Mouse (Mus musculus) limb, embryonic 15.5 days (tissue): Measurements from ENCODE around the gene Rpl37. TPM values are rescaled to one million over a fixed set of nuclear protein-coding genes. Genes with fewer than 3 reads are reported as not detected.
"Not testable (repeated sequence)": the region's sequence is repeated elsewhere in the genome, so short reads cannot be mapped to it uniquely, and the experiment has no call there.

Experiments
- ATAC-seq: fragments of 200-750 bp; cut with Nextera tagmentation; 2 replicates; pipeline ENCODE4 v1.8.0; 2017; ENCODE audit warnings: low read depth, moderate TSS enrichment; ENCODE audit not compliant: insufficient number of reproducible peaks, low FRiP score, low TSS enrichment
- H3K27ac ChIP-seq: fragments of 300-500 bp; sonication (generic); 2 replicates; pipeline ENCODE4 v1.5.1; 2015; ENCODE audit warnings: moderate library complexity, mild to moderate bottlenecking, inconsistent platforms
- H3K27me3 ChIP-seq: fragments of 300-500 bp; sonication (generic); 2 replicates; pipeline ENCODE4 v1.6.1; 2015; ENCODE audit warnings: inconsistent platforms
- H3K36me3 ChIP-seq: fragments of 300-500 bp; sonication (generic); 2 replicates; pipeline ENCODE4 v1.6.1; 2015; ENCODE audit warnings: inconsistent platforms
- H3K4me1 ChIP-seq: fragments of 300-500 bp; sonication (generic); 2 replicates; pipeline ENCODE4 v1.6.1; 2015; ENCODE audit warnings: inconsistent platforms
- H3K4me2 ChIP-seq: fragments of 300-500 bp; sonication (generic); 2 replicates; pipeline ENCODE4 v1.6.1; 2015; ENCODE audit warnings: mild to moderate bottlenecking, inconsistent platforms
- H3K4me3 ChIP-seq: fragments of 300-500 bp; sonication (generic); 2 replicates; pipeline ENCODE4 v1.5.1; 2015; ENCODE audit warnings: mild to moderate bottlenecking, inconsistent platforms
- H3K9ac ChIP-seq: fragments of 300-500 bp; sonication (generic); 2 replicates; pipeline ENCODE4 v1.6.1; 2015; ENCODE audit warnings: inconsistent platforms
- H3K9me3 ChIP-seq: fragments of 300-500 bp; sonication (generic); 2 replicates; pipeline ENCODE4 v1.6.1; 2016; ENCODE audit warnings: inconsistent platforms
- WGBS: fragments of 180-500 bp; shearing (Covaris S2); methylation state at CpG from one replicate; pipeline ENCODE4 v1.1.7; 2015; 5-methylcytosine and 5-hydroxymethylcytosine counted together
- polyA plus RNA-seq: library from polyadenylated mRNA; unstranded; fragments of >200 nt; fragmentation: Nextera tagmentation; extraction: Ambion mirVana; gene quantifications from 2 replicates; pipeline ENCODE4 v1.2.1, GENCODE M21; 2015

The Rpl37 gene
- polyA plus RNA-seq, 1 experiment from 2014 or later = 621 TPM

GRCm38 (mm10) chr15:5128176-5128940 is 11.9 kb downstream of the Rpl37 start:
- no peak overlapping the region for H3K27ac ChIP-seq
- H3K9ac ChIP-seq = no peak overlapping the region
- no peak overlapping the region for H3K4me3 ChIP-seq
- WGBS = 50% methylated on average over 5 of the region's 5 CpGs
- no peaks in the 10 kb centered on the region for H3K4me1 ChIP-seq
- H3K9me3 ChIP-seq = no peaks in the 10 kb centered on the region
- ATAC-seq = no peak
- H3K27me3 ChIP-seq = no peaks in the 10 kb centered on the region
- H3K36me3 ChIP-seq = peaks cover 9% of the 10 kb centered on the region; the same call in 1 of the 2 replicates
- no peak overlapping the region for H3K4me2 ChIP-seq

GRCm38 (mm10) chr15:5129111-5129805 is 12.8 kb downstream of the Rpl37 start:
- Histone ChIP-seq H3K4me2 (no peak overlapping the region), H3K4me1 (no peaks in the 10 kb centered on the region), H3K27me3 (no peaks in the 10 kb centered on the region), H3K9ac (no peak overlapping the region), H3K36me3 (peaks cover 7% of the 10 kb centered on the region; the same call in 1 of the 2 replicates), H3K4me3 (no peak overlapping the region), H3K27ac (no peak overlapping the region), H3K9me3 (no peaks in the 10 kb centered on the region)
- 84% methylated on average over 12 of the region's 12 CpGs for WGBS
- ATAC-seq = no peak

DNA sequence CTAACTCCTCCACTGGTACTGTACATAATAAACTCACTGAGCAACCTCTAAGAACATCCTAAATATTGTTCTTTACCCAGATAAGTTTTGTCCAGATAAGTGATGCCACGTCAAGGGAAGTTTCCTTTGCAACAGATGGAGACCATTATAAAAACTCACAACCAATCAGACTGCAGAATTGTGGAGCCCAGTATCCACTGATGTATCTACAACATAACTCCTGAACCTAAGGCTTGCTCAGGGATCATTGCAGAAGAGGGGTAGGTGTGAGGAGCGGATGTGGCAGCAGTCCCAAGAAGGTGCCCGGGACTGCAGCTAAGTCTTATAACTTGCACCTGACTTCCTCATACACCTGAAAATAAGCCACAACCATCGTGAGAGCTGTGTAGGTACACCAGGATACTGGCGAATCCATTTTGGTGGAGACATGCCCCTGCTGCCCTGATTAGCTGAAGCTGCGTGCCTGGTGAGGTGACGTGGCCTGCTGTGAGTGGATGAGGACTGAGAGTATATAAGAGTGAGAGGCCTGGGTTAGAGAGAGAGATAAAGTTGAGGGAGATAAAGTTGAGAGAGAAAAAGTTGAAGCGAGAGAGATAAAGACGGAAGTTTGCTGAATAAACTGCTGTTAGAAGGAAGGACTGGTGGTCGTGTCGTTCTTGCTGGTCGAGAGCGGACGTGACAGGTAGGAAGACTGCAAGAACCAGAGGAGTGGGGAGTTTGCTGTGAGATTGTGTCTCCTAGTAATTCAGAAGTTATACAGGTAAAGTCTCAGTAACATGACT is 14.6 kb downstream of the Rpl37 start:
- H3K9me3 ChIP-seq, H3K4me2 ChIP-seq, ATAC-seq, H3K4me1 ChIP-seq, H3K4me3 ChIP-seq, H3K36me3 ChIP-seq, H3K27me3 ChIP-seq, H3K27ac ChIP-seq, H3K9ac ChIP-seq: not testable (repeated sequence)
- WGBS = 88% methylated on average over 14 of the region's 14 CpGs

GRCm38 (mm10) chr15:5133301-5133700 is 16.9 kb downstream of the Rpl37 start:
- no peaks in the 10 kb centered on the region for H3K36me3 ChIP-seq
- no peak overlapping the region for H3K27ac ChIP-seq
- H3K4me1 ChIP-seq = no peaks in the 10 kb centered on the region
- no peak overlapping the region for H3K9ac ChIP-seq
- H3K9me3 ChIP-seq = no peaks in the 10 kb centered on the region
- H3K4me3 ChIP-seq = no peak overlapping the region
- WGBS = 79% methylated on average over 3 of the region's 3 CpGs
- no peak for ATAC-seq
- no peaks in the 10 kb centered on the region for H3K27me3 ChIP-seq
- H3K4me2 ChIP-seq = no peak overlapping the region

- no peak overlapping the region for H3K4me3 ChIP-seq
- 84% methylated on average over 3 of the region's 3 CpGs for WGBS
- no peak overlapping the region for H3K27ac ChIP-seq
- H3K27me3 ChIP-seq = no peaks in the 10 kb centered on the region
- H3K36me3 ChIP-seq = no peaks in the 10 kb centered on the region
- no peak overlapping the region for H3K9ac ChIP-seq
- no peaks in the 10 kb centered on the region for H3K9me3 ChIP-seq
- no peak overlapping the region for H3K4me2 ChIP-seq
- no peak for ATAC-seq
- H3K4me1 ChIP-seq = no peaks in the 10 kb centered on the region
Observed at GRCm38 (mm10) chr15:5134179-5134578, 17.7 kb downstream of the Rpl37 start.

DNA sequence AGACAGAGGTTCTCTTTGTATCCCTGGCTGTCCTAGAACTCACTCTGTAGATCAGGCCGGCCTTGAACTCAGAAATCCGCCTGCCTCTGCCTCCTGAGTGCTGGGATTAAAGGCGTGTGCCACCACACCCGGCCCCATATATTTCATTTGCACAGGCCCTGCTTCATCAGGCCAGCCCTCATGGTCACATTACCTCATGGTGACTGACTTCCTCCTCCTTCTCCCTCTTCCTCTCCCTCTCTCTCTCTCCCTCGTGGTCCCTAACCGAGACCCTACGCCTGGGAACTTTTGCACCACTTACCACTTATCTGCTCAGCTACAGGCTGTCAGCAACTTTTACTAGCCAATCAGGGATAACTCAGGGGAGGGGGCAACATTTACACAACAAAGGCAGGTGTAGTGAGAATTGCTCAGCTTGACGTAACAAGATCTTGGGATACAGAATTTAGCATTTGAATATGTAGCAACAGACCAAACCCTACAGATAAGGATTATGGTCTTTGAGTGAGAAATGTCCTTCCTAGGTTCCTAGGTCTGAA is 18.6 kb downstream of the Rpl37 start:
- no peak for ATAC-seq
- H3K4me2 ChIP-seq = no peak overlapping the region
- no peak overlapping the region for H3K9ac ChIP-seq
- no peaks in the 10 kb centered on the region for H3K27me3 ChIP-seq
- no peak overlapping the region for H3K27ac ChIP-seq
- no peaks in the 10 kb centered on the region for H3K4me1 ChIP-seq
- 70% methylated on average over 8 of the region's 8 CpGs for WGBS
- H3K9me3 ChIP-seq = no peaks in the 10 kb centered on the region
- no peak overlapping the region for H3K4me3 ChIP-seq
- no peaks in the 10 kb centered on the region for H3K36me3 ChIP-seq

DNA sequence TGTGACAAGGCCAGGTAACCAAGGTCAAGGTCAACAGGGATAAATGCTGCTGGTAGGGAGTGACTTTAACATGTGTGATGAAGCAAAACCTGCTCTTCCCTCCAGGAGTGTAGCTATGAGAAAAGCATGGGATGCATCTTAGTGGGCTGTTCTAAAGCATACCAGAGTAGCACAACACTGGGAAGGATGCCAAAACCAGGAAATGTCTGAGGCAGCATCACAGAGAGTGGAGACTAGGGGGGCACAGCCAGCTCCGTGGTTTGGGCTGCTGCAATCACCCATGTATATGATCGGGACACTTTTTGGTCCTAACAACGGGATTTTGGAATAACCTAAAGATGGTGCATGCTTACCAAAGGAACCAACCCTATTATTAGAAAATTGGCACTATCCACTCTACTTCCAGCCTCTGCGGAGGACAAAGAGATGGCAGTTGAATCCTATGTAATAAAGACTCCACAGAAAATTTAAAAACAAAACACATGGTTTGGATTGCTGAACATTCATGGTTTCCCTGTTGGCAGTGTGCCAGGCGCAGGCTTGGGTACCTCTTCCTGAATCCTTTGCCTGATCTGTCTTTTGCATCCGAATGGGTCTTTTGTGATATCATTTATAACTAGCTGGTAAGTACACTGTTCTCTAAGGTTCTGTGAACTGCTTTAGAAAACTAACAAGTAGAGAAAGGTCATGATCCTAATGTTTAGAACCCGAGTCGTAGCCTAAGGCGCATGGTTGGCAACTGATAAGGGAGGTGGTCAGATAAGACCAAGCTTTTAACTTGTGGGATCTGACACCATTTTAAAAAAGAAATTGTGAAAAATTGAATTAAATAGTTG is 21.8 kb downstream of the Rpl37 start:
- Histone ChIP-seq H3K27ac (no peak overlapping the region), H3K4me2 (no peak overlapping the region), H3K36me3 (no peaks in the 10 kb centered on the region), H3K27me3 (no peaks in the 10 kb centered on the region), H3K9ac (no peak overlapping the region), H3K9me3 (no peaks in the 10 kb centered on the region), H3K4me3 (no peak overlapping the region), H3K4me1 (no peaks in the 10 kb centered on the region)
- 63% methylated on average over 9 of the region's 9 CpGs for WGBS
- ATAC-seq = no peak

DNA sequence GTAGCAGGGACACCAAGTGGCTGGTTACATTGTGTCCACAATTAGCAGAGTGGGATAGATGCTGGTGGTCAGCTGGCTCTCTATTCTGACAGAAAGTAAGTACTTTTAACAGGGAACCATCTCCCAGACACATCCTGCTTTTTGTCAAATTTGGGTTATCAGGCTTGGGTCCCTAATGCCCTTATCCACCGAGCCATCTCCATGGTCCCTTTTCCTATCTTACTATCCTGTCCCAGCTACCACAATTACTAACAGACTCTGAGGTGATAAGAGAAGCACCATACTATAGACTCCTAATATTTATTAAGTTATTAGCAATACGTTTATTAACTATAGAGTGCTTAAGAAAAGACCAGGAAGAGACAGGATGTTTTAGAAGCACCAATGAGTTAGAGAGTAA is 22.9 kb downstream of the Rpl37 start:
- H3K4me2 ChIP-seq = no peak overlapping the region
- H3K27me3 ChIP-seq = no peaks in the 10 kb centered on the region
- no peak overlapping the region for H3K4me3 ChIP-seq
- no peak for ATAC-seq
- H3K27ac ChIP-seq = no peak overlapping the region
- no peaks in the 10 kb centered on the region for H3K36me3 ChIP-seq
- no peaks in the 10 kb centered on the region for H3K9me3 ChIP-seq
- H3K9ac ChIP-seq = no peak overlapping the region
- WGBS = 89% methylated on average over 2 of the region's 2 CpGs
- H3K4me1 ChIP-seq = no peaks in the 10 kb centered on the region

- Histone ChIP-seq H3K4me2 (no peak overlapping the region), H3K4me1 (peaks cover under 1% of the 10 kb centered on the region), H3K4me3 (no peak overlapping the region), H3K36me3 (no peaks in the 10 kb centered on the region), H3K9ac (no peak overlapping the region), H3K27me3 (no peaks in the 10 kb centered on the region), H3K27ac (no peak overlapping the region), H3K9me3 (no peaks in the 10 kb centered on the region)
- 81% methylated on average over 7 of the region's 7 CpGs for WGBS
- ATAC-seq = no peak
Observed at GRCm38 (mm10) chr15:5139863-5140262, 23.4 kb downstream of the Rpl37 start.

GRCm38 (mm10) chr15:5140357-5140756 is 23.9 kb downstream of the Rpl37 start:
- no peaks in the 10 kb centered on the region for H3K27me3 ChIP-seq
- H3K4me2 ChIP-seq = no peak overlapping the region
- no peak overlapping the region for H3K9ac ChIP-seq
- H3K4me1 ChIP-seq = peaks cover 5% of the 10 kb centered on the region
- H3K27ac ChIP-seq = no peak overlapping the region
- H3K36me3 ChIP-seq = no peaks in the 10 kb centered on the region
- no peak for ATAC-seq
- no peaks in the 10 kb centered on the region for H3K9me3 ChIP-seq
- H3K4me3 ChIP-seq = no peak overlapping the region

GRCm38 (mm10) chr15:5142047-5142446 is 25.6 kb downstream of the Rpl37 start:
- no peak overlapping the region for H3K9ac ChIP-seq
- 55% methylated on average over 5 of the region's 5 CpGs for WGBS
- H3K9me3 ChIP-seq = no peaks in the 10 kb centered on the region
- no peak for ATAC-seq
- H3K4me1 ChIP-seq = peaks cover 8% of the 10 kb centered on the region
- H3K36me3 ChIP-seq = no peaks in the 10 kb centered on the region
- H3K27me3 ChIP-seq = no peaks in the 10 kb centered on the region
- no peak overlapping the region for H3K4me2 ChIP-seq
- H3K4me3 ChIP-seq = no peak overlapping the region
- no peak overlapping the region for H3K27ac ChIP-seq
